Mouse (Mus musculus) heart, postnatal 0 days (tissue): Measurements from ENCODE around the gene Opa1. TPM values are rescaled to one million over a fixed set of nuclear protein-coding genes. Genes with fewer than 3 reads are reported as not detected.

Experiments
- ATAC-seq: fragments of 200-750 bp; cut with Nextera tagmentation; 2 replicates; pipeline ENCODE4 v1.8.0; 2017; ENCODE audit warnings: low read depth, moderate number of reproducible peaks, moderate library complexity; ENCODE audit not compliant: insufficient read depth
- DNase-seq: peaks from one replicate; pipeline ENCODE4 v3.0.0-alpha.2; 2016; ENCODE audit warnings: low spot score
- H3K27ac ChIP-seq: fragments of 300-500 bp; sonication (generic); 2 replicates; pipeline ENCODE4 v1.5.1; 2014; ENCODE audit warnings: low read depth, mild to moderate bottlenecking
- H3K27me3 ChIP-seq: fragments of 300-500 bp; sonication (generic); 2 replicates; pipeline ENCODE4 v1.6.1; 2014; ENCODE audit warnings: low read length, mixed read lengths; ENCODE audit not compliant: control insufficient read depth, insufficient read depth
- H3K36me3 ChIP-seq: fragments of 300-500 bp; sonication (generic); replicated peaks from 2 replicates; pipeline ENCODE4 v1.6.1; 2014; ENCODE audit warnings: low read length, mixed read lengths; ENCODE audit not compliant: control insufficient read depth, insufficient read depth
- H3K4me1 ChIP-seq: fragments of 300-500 bp; sonication (generic); 2 replicates; pipeline ENCODE4 v1.6.1; 2014; ENCODE audit warnings: antibody characterized with exemption; ENCODE audit not compliant: control insufficient read depth, insufficient read depth
- H3K4me2 ChIP-seq: fragments of 300-500 bp; sonication (generic); 2 replicates; pipeline ENCODE4 v1.6.1; 2014; ENCODE audit warnings: low read depth, mild to moderate bottlenecking, low read length, moderate library complexity
- H3K4me3 ChIP-seq: fragments of 300-500 bp; sonication (generic); 2 replicates; pipeline ENCODE4 v1.5.1; 2014; ENCODE audit warnings: low read depth, low read length
- H3K9ac ChIP-seq: fragments of 300-500 bp; sonication (generic); replicated peaks from 2 replicates; pipeline ENCODE4 v1.6.1; 2014; ENCODE audit warnings: low read depth, low read length, mixed read lengths
- H3K9me3 ChIP-seq: fragments of 300-500 bp; sonication (generic); replicated peaks from 2 replicates; pipeline ENCODE4 v1.6.1; 2016; ENCODE audit warnings: low read length; ENCODE audit not compliant: control insufficient read depth
- CTCF ChIP-seq: IDR thresholded peaks from 2 replicates; pipeline ENCODE4 v1.5.1; 2016; ENCODE audit warnings: antibody characterized with exemption, control low read depth, low read depth
- EP300 ChIP-seq: IDR thresholded peaks from 2 replicates; pipeline ENCODE4 v1.6.1; 2016; ENCODE audit warnings: antibody characterized with exemption, low read depth
- WGBS: fragments of 180-500 bp; shearing (Covaris S2); extraction: QIAGEN DNeasy Blood & Tissue Kit; methylation state at CpG from one replicate; pipeline ENCODE4 v1.1.7; 2014; 5-methylcytosine and 5-hydroxymethylcytosine counted together
- polyA plus RNA-seq: library from polyadenylated mRNA; unstranded; fragments of >200 nt; fragmentation: Nextera tagmentation; extraction: Ambion mirVana; gene quantifications from 2 replicates; pipeline ENCODE4 v1.2.1, GENCODE M21; 2015
- total RNA-seq: library from RNA; depleted of rRNA; stranded (reverse); fragments of >200 nt; gene quantifications from 2 replicates; pipeline ENCODE4 v1.2.3, GENCODE M21; 2014; ENCODE audit warnings: low replicate concordance

Gene Opa1
- total and polyA plus RNA-seq, 2 experiments from 2014 or later = 48.4 to 69.2 TPM

DNA sequence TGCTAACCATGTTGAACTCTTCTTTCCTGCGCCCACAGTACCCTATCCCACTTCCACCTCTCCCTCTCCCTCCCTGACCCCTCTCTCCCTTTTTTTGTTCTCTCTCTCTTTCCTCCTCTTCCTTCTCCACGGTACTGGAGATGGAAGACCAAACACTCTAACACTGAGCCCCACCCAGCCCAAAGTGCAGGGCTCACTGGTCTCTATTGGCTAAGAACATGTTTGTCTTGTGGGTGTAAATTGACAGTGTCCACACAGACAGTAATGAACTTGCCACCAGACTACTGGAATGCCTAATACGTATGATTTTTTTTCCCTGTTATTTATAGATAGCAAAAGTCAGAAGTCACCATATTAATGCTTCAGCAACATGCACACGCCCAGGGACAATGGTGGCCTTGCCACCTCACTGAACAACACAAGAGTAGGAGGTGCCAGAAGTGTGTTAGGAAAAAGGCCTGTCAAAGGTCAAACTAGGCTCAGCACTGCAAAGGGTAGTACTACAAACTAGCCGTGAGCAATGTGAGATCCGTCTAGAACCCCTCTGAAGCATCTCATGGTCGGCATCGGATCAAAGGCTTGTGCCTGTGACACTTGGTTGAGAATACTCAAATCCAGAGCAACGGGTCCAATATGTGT lies 77.2 kb downstream of the Opa1 start:
- ATAC-seq = no peak
- no peak overlapping the region for H3K4me3 ChIP-seq
- no peak overlapping the region for H3K9ac ChIP-seq
- H3K4me2 ChIP-seq = no peak overlapping the region
- TF ChIP-seq EP300 (no peak), CTCF (no peak)
- DNase-seq = no peak
- H3K27ac ChIP-seq = no peak overlapping the region
- 75% methylated on average over 9 of the region's 9 CpGs for WGBS
- H3K27me3 ChIP-seq = no peaks in the 10 kb centered on the region; the same call in 1 of the 2 replicates
- H3K9me3 ChIP-seq = no peaks in the 10 kb centered on the region
- peaks cover 9% of the 10 kb centered on the region for H3K36me3 ChIP-seq
- H3K4me1 ChIP-seq = no peaks in the 10 kb centered on the region

DNA sequence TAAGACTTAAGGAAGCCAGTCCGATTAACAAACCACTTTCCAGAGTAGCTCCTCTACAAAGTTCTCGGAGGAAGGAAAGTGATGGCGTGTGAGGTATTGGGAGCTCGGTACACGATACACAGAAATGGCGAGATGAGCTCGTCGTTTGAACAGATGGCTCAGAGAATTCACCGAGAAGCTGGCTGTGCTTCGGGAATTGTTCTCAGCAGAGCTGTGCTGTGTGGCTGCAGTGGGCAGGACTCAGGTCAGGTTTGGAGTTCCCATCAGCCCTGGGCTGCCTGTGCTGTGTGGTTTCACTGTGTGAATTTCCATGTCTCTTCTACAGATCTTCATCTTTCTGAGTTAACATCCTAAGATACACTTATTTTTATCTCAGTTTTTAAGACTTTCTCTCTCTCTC lies 77.8 kb downstream of the Opa1 start:
- H3K36me3 ChIP-seq = peaks cover 4% of the 10 kb centered on the region
- H3K27ac ChIP-seq = no peak overlapping the region
- WGBS = 64% methylated on average over 10 of the region's 10 CpGs
- no peak for ATAC-seq
- no peak overlapping the region for H3K4me2 ChIP-seq
- TF ChIP-seq EP300 (no peak), CTCF (no peak)
- no peak overlapping the region for H3K9ac ChIP-seq
- H3K27me3 ChIP-seq = no peaks in the 10 kb centered on the region; the same call in 1 of the 2 replicates
- H3K9me3 ChIP-seq = no peaks in the 10 kb centered on the region
- H3K4me3 ChIP-seq = no peak overlapping the region
- H3K4me1 ChIP-seq = no peaks in the 10 kb centered on the region
- no peak for DNase-seq

DNA sequence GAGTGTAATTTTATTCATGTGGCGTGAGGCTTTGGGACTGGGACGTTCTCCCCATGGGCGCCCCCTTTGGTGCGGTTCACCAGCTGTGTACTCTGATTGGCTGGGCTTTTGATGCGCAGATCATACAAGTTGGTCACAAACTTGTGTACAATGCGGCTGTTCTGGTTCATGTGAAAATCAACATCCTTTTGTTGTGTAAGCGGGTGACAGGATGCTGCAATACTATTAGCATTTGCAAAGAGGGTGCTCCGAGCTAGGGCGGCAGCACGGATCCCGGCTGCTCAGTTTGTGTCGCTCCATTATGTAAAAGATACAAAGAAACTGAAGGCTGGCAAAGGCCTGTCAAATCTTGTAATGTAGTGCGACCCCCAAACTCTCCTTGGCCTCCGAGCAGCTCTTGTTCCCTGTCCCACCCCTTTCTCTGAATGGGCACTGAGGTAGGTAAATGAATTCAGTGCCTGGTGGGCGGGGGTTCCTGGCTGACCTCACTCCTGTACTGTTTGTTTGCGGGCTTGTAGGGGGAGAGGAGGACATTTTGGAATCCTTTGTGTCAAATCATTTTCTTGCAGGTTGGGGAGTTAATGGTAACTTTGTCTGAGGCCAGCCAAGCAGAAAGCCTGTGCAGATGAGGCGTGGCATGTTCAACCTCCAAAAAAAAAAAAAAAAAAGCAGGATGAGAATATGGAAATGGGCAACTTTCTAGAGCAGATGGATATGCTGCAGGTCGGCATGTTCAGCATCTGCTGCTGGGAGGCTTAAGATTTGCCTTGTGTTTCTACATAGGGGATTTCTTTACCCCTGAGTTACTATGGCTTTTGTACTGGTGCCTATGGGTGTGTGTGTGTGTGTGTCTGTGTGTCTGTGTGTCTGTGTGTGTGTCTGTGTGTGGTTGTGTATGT lies 78.8 kb downstream of the Opa1 start:
- H3K4me3 ChIP-seq = peak overlapping the region; percentile 6; the same call in 1 of the 2 replicates
- no peaks in the 10 kb centered on the region; the same call in 1 of the 2 replicates for H3K27me3 ChIP-seq
- no peak for ATAC-seq
- DNase-seq = no peak
- no peak overlapping the region for H3K9ac ChIP-seq
- WGBS = 22% methylated on average over 18 of the region's 18 CpGs
- no peaks in the 10 kb centered on the region for H3K9me3 ChIP-seq
- no peaks in the 10 kb centered on the region for H3K36me3 ChIP-seq
- peak overlapping the region; percentile 49 for H3K4me2 ChIP-seq
- no peak for TF ChIP-seq EP300
- no peak for TF ChIP-seq CTCF
- no peak overlapping the region for H3K27ac ChIP-seq
- H3K4me1 ChIP-seq = no peaks in the 10 kb centered on the region

DNA sequence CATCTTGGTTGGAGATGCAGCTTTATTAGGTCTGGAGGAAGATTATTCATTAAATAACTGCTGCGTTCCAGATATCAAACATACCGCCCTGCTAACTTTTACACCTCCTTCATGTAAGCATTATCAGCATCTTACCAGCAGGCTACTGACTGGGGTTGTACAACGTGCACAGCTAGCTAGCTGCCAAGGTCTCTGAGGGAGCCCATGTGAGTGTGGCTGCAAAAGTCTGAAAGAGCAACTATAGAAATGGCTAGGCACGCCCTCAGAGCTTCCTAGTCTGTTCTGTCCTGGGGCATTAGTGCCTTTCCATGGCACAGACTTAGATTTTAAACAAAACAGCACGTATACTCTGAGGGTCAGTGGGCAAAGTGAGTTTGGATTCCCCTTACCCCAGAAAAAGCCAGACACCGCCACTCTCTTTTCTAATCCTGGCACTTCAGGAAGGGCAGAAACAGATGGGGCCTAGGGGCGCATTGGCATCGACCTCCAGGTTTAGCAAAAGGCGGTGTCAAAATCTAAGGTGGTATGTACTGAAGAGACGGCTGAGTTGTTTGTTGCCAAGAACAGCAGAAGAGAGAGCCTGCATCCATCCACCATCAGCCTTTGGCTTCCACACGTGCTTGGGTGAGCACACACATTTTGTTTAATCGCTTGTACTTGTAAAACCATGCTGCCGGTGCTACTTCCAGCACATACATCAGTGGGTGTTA lies 80.1 kb downstream of the Opa1 start:
- no peaks in the 10 kb centered on the region for H3K9me3 ChIP-seq
- ATAC-seq (no peak), DNase-seq (no peak)
- 72% methylated on average over 13 of the region's 13 CpGs for WGBS
- no peaks in the 10 kb centered on the region; the same call in 1 of the 2 replicates for H3K27me3 ChIP-seq
- H3K9ac ChIP-seq = no peak overlapping the region
- no peak overlapping the region for H3K4me3 ChIP-seq
- no peaks in the 10 kb centered on the region for H3K36me3 ChIP-seq
- no peak overlapping the region for H3K4me2 ChIP-seq
- H3K4me1 ChIP-seq = no peaks in the 10 kb centered on the region
- no peak for TF ChIP-seq EP300
- no peak for TF ChIP-seq CTCF
- H3K27ac ChIP-seq = no peak overlapping the region

DNA sequence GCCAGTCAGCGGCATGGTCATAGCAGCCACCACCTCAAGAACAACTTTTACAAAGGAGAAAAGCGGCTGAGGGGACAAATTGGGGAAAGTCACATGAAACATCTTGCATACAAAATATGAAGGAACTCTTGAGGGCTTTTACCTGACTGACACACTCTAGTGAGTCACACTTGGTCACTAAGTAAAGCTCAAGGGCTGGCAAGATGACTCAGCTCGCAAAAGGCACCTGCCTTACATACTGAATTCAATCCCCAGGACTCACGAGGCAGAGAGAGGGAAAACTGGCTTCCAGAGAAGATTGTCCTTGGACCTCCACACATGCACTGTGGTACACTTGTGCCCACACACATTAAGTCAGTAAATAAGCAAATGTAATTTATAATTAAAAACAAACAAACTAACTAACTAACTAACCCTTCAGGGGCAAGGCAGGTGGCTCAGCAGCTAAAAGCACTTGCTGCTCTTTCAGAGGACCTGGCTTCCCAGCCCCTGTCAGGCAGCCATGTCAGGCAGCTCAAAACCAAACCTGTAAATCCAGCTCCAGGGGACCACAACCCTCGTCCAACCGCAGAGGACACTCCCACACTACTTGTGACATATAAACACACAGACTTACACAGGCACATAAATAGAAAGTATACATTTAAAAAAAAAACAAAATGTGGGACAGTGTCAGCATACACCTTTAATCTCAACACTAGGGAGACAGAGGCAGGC lies 84.1 kb downstream of the Opa1 start:
- H3K4me1 ChIP-seq = no peaks in the 10 kb centered on the region
- H3K27me3 ChIP-seq = no peaks in the 10 kb centered on the region; the same call in 1 of the 2 replicates

More for the DNA sequence above, 84.1 kb downstream of the Opa1 start:
- no peak overlapping the region for H3K27ac ChIP-seq
- no peak overlapping the region for H3K4me3 ChIP-seq
- H3K9me3 ChIP-seq = no peaks in the 10 kb centered on the region
- ATAC-seq = no peak
- WGBS = 84% methylated on average over 6 of the region's 6 CpGs
- no peak overlapping the region for H3K9ac ChIP-seq
- no peak for TF ChIP-seq CTCF
- TF ChIP-seq EP300 = no peak
- H3K4me2 ChIP-seq = no peak overlapping the region
- no peaks in the 10 kb centered on the region for H3K36me3 ChIP-seq
- no peak for DNase-seq
